Mouse (Mus musculus) CH12.LX (cell line): ENCODE measurements at regions not wholly inside any gene's neighbourhood (a gene's known extent, or its start where the extent isn't known, plus 50 kb on each side); places are given as distances from the start of the nearest gene placed in this dataset.

Experiments
- DNase-seq: peaks from one replicate; pipeline ENCODE4 v3.0.0-alpha.2; 2013; ENCODE audit errors: extremely low read depth
- H3K27ac ChIP-seq: 2 replicates; pipeline ENCODE4 v1.5.1; 2012; ENCODE audit warnings: low read depth, mild to moderate bottlenecking, control low read depth, moderate library complexity; ENCODE audit not compliant: insufficient read depth
- H3K27me3 ChIP-seq: replicated peaks from 2 replicates; pipeline ENCODE3; 2012; ENCODE audit warnings: inconsistent platforms
- H3K36me3 ChIP-seq, 2 experiments: replicated peaks in 1 of 2; 2 replicates each; pipeline versions ENCODE3 to v1.6.1; 2012; ENCODE audit warnings: inconsistent platforms in 1 of 2, low read length in 1 of 2, mild to moderate bottlenecking in 1 of 2, mixed read lengths in 1 of 2, moderate library complexity in 1 of 2; ENCODE audit not compliant: control insufficient read depth in 1 of 2, insufficient read depth in 1 of 2
- H3K4me1 ChIP-seq, 2 experiments: 2 replicates each; pipeline ENCODE4 v1.6.1; 2012; ENCODE audit warnings: inconsistent platforms in 1 of 2, moderate library complexity in 1 of 2; ENCODE audit not compliant: insufficient read depth in 2 of 2, control insufficient read depth in 1 of 2
- H3K4me2 ChIP-seq: 2 replicates; pipeline ENCODE4 v1.6.1; 2012; ENCODE audit warnings: low read depth, mild to moderate bottlenecking, control low read depth; ENCODE audit not compliant: poor library complexity, insufficient read depth, severe bottlenecking
- H3K4me3 ChIP-seq, 3 experiments: fragments of 150-350 bp in 1 of 3; sonication (generic) in 1 of 3; replicated peaks in 1 of 3; 2 replicates each; pipeline versions ENCODE3 to v1.5.1; 2011 to 2012; ENCODE audit warnings: low read depth in 2 of 3, low read length in 2 of 3, mild to moderate bottlenecking in 2 of 3, moderate library complexity in 2 of 3, control low read depth in 1 of 3, improper control_type of control experiment in 1 of 3, inconsistent platforms in 1 of 3, mixed read lengths in 1 of 3; ENCODE audit not compliant: poor library complexity in 1 of 3
- H3K79me2 ChIP-seq: replicated peaks from 2 replicates; pipeline ENCODE4 v1.6.1; 2012; ENCODE audit warnings: mild to moderate bottlenecking, moderate library complexity; ENCODE audit not compliant: control insufficient read depth, poor library complexity, insufficient read depth, severe bottlenecking; ENCODE audit errors: extremely low read depth
- H3K9ac ChIP-seq: 2 replicates; pipeline ENCODE4 v1.6.1; 2012; ENCODE audit warnings: low read depth, mild to moderate bottlenecking, control low read depth, moderate library complexity; ENCODE audit not compliant: insufficient read depth
- H3K9me3 ChIP-seq: replicated peaks from 2 replicates; pipeline ENCODE3; 2012; ENCODE audit warnings: low read length, inconsistent platforms, mixed read lengths
- CHD1 ChIP-seq: IDR thresholded peaks from 2 replicates; pipeline ENCODE4 v1.6.1; 2012; ENCODE audit warnings: low read depth, low read length, improper control_type of control experiment, inconsistent platforms
- CHD2 ChIP-seq: IDR thresholded peaks from 2 replicates; pipeline ENCODE4 v1.6.1; 2011; ENCODE audit warnings: low read length, improper control_type of control experiment
- E2F4 ChIP-seq: IDR thresholded peaks from 2 replicates; pipeline ENCODE4 v1.6.1; 2011; ENCODE audit warnings: low read depth, low read length, improper control_type of control experiment; ENCODE audit not compliant: insufficient replicate concordance
- ELF1 ChIP-seq: IDR thresholded peaks from 2 replicates; pipeline ENCODE4 v1.6.1; 2014; ENCODE audit warnings: low read depth, mild to moderate bottlenecking, inconsistent platforms, low read length, improper control_type of control experiment
- EP300 ChIP-seq: IDR thresholded peaks from 2 replicates; pipeline ENCODE4 v1.6.1; 2011; ENCODE audit warnings: low read length, improper control_type of control experiment
- GABPA ChIP-seq: IDR thresholded peaks from 2 replicates; pipeline ENCODE4 v1.6.1; 2012; ENCODE audit warnings: low read depth, low read length, improper control_type of control experiment, inconsistent platforms; ENCODE audit not compliant: insufficient replicate concordance
- JUND ChIP-seq: conservative IDR thresholded peaks from 2 replicates; pipeline ENCODE4 v1.6.1; 2011; ENCODE audit warnings: low read depth, low read length, improper control_type of control experiment
- MAFK ChIP-seq: IDR thresholded peaks from 2 replicates; pipeline ENCODE4 v1.6.1; 2011; ENCODE audit warnings: low read length, improper control_type of control experiment; ENCODE audit not compliant: insufficient replicate concordance
- MAX ChIP-seq: IDR thresholded peaks from 2 replicates; pipeline ENCODE4 v1.6.1; 2011; ENCODE audit warnings: low read length, improper control_type of control experiment
- MEF2A ChIP-seq: IDR thresholded peaks from 2 replicates; pipeline ENCODE4 v1.6.1; 2014; ENCODE audit warnings: low read depth, mild to moderate bottlenecking, inconsistent platforms, low read length, improper control_type of control experiment, borderline replicate concordance
- MYC ChIP-seq: IDR thresholded peaks from 2 replicates; pipeline ENCODE4 v1.6.1; 2011; ENCODE audit warnings: low read depth, mild to moderate bottlenecking, improper control_type of control experiment, low read length
- NRF1 ChIP-seq: IDR thresholded peaks from 2 replicates; pipeline ENCODE4 v1.6.1; 2014; ENCODE audit warnings: low read depth, mild to moderate bottlenecking, inconsistent platforms, low read length, improper control_type of control experiment, moderate library complexity
- SMC3 ChIP-seq: IDR thresholded peaks from 2 replicates; pipeline ENCODE4 v1.6.1; 2011; ENCODE audit warnings: low read depth, low read length, improper control_type of control experiment
- TCF12 ChIP-seq: IDR thresholded peaks from 2 replicates; pipeline ENCODE4 v1.6.1; 2014; ENCODE audit warnings: low read depth, mild to moderate bottlenecking, inconsistent platforms, low read length, improper control_type of control experiment
- USF1 ChIP-seq: IDR thresholded peaks from 2 replicates; pipeline ENCODE4 v1.6.1; 2014; ENCODE audit warnings: low read depth, mild to moderate bottlenecking, inconsistent platforms, low read length, improper control_type of control experiment
- USF2 ChIP-seq: conservative IDR thresholded peaks from 2 replicates; pipeline ENCODE4 v1.6.1; 2011; ENCODE audit warnings: low read depth, low read length, improper control_type of control experiment
- ZKSCAN1 ChIP-seq: IDR thresholded peaks from 2 replicates; pipeline ENCODE4 v1.6.1; 2012; ENCODE audit warnings: low read depth, inconsistent platforms, low read length, improper control_type of control experiment, borderline replicate concordance
- ZMIZ1 ChIP-seq: IDR thresholded peaks from 2 replicates; pipeline ENCODE4 v1.6.1; 2012; ENCODE audit warnings: low read depth, mild to moderate bottlenecking, inconsistent platforms, low read length, improper control_type of control experiment
- dilution Hi-C: fragments of 300-500 bp; cut with MboI; formaldehyde crosslinking; loops from 2 replicates; pipeline ENCODE4 v1.14.3; 2020; ENCODE audit warnings: low sequenced_read_pairs; ENCODE audit not compliant: extremely low pct_unique_long_range_greater_than_20kb, extremely low pct_ligation_motif_present
- in situ Hi-C: fragments of 300-500 bp; cut with MboI; formaldehyde crosslinking; loops from 3 replicates; pipeline ENCODE4 v1.14.3; 2019; ENCODE audit warnings: low sequenced_read_pairs, low pct_ligation_motif_present, low pct_unique_long_range_greater_than_20kb, mixed read lengths

DNA sequence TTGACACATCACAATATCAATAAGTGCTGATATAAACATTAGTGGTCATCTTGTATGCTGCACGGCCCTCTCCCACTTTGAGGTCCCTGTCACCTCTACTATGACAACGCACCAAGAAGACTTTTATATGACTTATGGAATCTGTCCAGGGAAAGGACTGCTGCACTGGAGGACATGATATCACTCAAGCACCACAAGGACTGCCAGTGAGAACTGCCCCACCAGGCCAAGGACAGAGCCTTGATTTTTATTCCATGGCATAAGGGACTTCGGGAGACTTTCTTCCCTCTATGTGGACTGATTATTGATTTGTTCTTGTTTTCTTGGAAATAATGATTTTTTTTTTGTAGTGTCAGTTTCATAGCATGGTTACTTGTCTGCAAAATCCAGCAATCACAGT is 97.7 kb upstream of the Stxbp5 start:
- Histone ChIP-seq H3K79me2 (no peaks in the 10 kb centered on the region), H3K27me3 (no peaks in the 10 kb centered on the region), H3K27ac (no peak overlapping the region), H3K36me3 (no peaks in the 10 kb centered on the region), H3K4me3 (no peak overlapping the region), H3K9ac (no peak overlapping the region), H3K4me2 (no peak overlapping the region), H3K4me1 (no peaks in the 10 kb centered on the region), H3K9me3 (no peaks in the 10 kb centered on the region)
- dilution Hi-C loops (no loop called here), in situ Hi-C loops (no loop called here)
- DNase-seq = no peak
- TF ChIP-seq NRF1 (no peak), MYC (no peak), SMC3 (no peak), USF2 (no peak)

GRCm38 (mm10) chr10:9996211-9996610 is 95.3 kb upstream of the Stxbp5 start:
- no peaks in the 10 kb centered on the region for H3K9me3 ChIP-seq
- H3K36me3 ChIP-seq = no peaks in the 10 kb centered on the region
- no peak for DNase-seq
- H3K79me2 ChIP-seq = no peaks in the 10 kb centered on the region
- H3K27ac ChIP-seq = no peak overlapping the region
- H3K4me2 ChIP-seq = no peak overlapping the region
- H3K4me1 ChIP-seq = no peaks in the 10 kb centered on the region
- in situ Hi-C loops (no loop called here), dilution Hi-C loops (no loop called here)
- TF ChIP-seq TCF12 (no peak), USF1 (no peak), MAX (no peak), ELF1 (no peak), E2F4 (no peak), ZMIZ1 (no peak), MAFK (no peak), GABPA (no peak), CHD2 (no peak), CHD1 (no peak), EP300 (no peak), ZKSCAN1 (no peak), JUND (no peak), MEF2A (no peak)
- H3K27me3 ChIP-seq = no peaks in the 10 kb centered on the region
- H3K9ac ChIP-seq = no peak overlapping the region
- no peak overlapping the region for H3K4me3 ChIP-seq
